Mouse (Mus musculus): ENCODE data around the gene Fam83d. TPM values are rescaled to one million over a fixed set of nuclear protein-coding genes. Genes with fewer than 3 reads are reported as not detected.

Gene Fam83d
- polyA plus RNA-seq, 1 experiment from 2014 or later: 9.4 TPM

DNA sequence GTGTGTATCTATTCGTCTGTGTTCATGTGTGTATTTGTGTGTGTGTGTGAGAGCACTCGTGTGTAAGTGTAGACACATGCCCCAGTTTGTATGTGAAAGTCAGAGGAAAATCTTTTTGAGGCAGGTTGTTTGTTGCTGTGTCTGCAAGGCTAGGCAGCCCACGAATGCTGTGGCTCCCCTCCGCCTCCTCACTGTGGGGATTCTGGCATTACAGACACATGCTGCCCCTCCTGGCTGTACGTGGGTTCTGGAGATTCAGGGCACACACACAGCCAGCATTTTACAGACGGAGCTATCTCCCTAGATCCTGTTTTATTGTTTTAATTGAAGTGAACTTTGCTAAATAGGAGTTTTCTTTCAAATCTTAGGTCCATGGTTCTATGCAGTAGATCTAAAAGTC is 61.9 kb downstream of the Fam83d start:
- H3K27ac ChIP-seq (replicated peaks): no peak overlapping the region
- peaks cover 74% of the 10 kb centered on the region for H3K36me3 ChIP-seq
- no peaks in the 10 kb centered on the region for H3K27me3 ChIP-seq
- no peak for ATAC-seq (ENCODE audit: low read depth)
- 78% methylated on average over 6 of the region's 6 CpGs for WGBS
- no peaks in the 10 kb centered on the region for H3K9me3 ChIP-seq
- no peak overlapping the region for H3K9ac ChIP-seq
- H3K4me3 ChIP-seq: no peak overlapping the region
- peaks cover 12% of the 10 kb centered on the region; the same call in 1 of the 2 replicates for H3K4me1 ChIP-seq (replicated peaks)
- H3K4me2 ChIP-seq: no peak overlapping the region

DNA sequence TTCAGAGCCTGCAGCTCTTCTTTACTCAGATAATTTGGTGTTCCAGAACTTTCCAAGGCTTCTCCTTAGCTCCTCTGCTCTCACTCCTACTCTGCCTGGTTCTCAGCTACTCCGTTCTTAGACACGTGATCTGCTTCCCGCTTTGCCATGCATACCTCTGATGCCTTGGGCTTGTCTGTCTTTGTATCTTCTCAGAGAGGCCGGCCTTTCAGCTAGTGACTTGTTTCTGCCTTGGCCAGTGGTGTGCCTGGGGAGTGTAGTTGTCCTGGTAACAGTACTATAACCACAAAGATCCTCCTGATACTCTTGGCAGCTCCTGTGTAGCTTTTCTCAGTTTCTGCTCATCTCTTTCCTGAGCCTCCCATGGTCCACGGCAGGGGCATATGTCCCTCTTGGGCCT is 65.3 kb downstream of the Fam83d start:
- 0 out of 2 replicates have a peak overlapping the region, but pooled peaks have one; percentile 33 for H3K27ac ChIP-seq (replicated peaks)
- no peaks in the 10 kb centered on the region for H3K9me3 ChIP-seq
- H3K27me3 ChIP-seq: no peaks in the 10 kb centered on the region
- H3K4me2 ChIP-seq: no peak overlapping the region
- no peak overlapping the region for H3K4me3 ChIP-seq
- peaks cover 83% of the 10 kb centered on the region for H3K36me3 ChIP-seq
- 65% methylated on average over 5 of the region's 5 CpGs for WGBS
- H3K9ac ChIP-seq: 0 out of 2 replicates have a peak overlapping the region, but pooled peaks have one; percentile 8
- H3K4me1 ChIP-seq (replicated peaks): peaks cover 12% of the 10 kb centered on the region; the same call in 1 of the 2 replicates
- ATAC-seq (ENCODE audit: low read depth): peak; percentile 59; the same call in 1 of the 2 replicates

DNA sequence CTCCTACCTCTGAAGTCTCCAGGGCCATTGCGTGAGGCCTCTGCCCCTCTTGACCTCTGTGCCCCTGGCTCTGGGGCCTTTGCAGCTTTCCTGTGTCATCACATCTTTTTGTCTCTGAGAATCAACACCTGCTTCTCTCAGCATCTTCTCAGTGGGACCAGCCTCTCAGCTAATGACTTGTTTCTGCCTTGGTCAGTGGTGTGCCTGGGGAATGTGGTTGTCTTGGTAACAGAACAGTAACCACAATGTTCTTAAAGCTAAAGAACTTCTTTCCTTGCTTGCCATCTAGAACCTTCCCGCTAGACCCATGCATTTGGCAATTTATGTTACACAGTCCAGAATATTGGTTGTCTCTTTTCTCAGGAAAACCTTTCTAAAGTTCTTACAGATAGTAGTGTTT is 65.8 kb downstream of the Fam83d start:
- 66% methylated on average over 2 of the region's 2 CpGs for WGBS
- Histone ChIP-seq H3K4me2 (no peak overlapping the region), H3K27me3 (no peaks in the 10 kb centered on the region), H3K36me3 (peaks cover 79% of the 10 kb centered on the region), H3K9ac (0 out of 2 replicates have a peak overlapping the region, but pooled peaks have one; percentile 8), H3K4me1 (replicated peaks) (peaks cover 12% of the 10 kb centered on the region; the same call in 1 of the 2 replicates), H3K9me3 (no peaks in the 10 kb centered on the region), H3K27ac (replicated peaks) (0 out of 2 replicates have a peak overlapping the region, but pooled peaks have one; percentile 33), H3K4me3 (no peak overlapping the region)
- ATAC-seq (ENCODE audit: low read depth): no peak

Small RNA genes lying within 50 kb of the gene (microRNA-seq; reads per million reads assigned to microRNA genes)
- not detected for gene Gm26141

Other genes starting within 250 kb of the Fam83d start
- 6.2 and 7.4 TPM in 2 replicates for gene Slc32a1, start 157.3 kb upstream of the Fam83d start, polyA plus RNA-seq (2015; fragmentation: Nextera tagmentation; extraction: Ambion mirVana)
- gene Actr5, start 143.2 kb upstream of the Fam83d start, polyA plus RNA-seq (2015; fragmentation: Nextera tagmentation; extraction: Ambion mirVana): 10.5 and 11.1 TPM in 2 replicates
- 9.8 and 9.9 TPM in 2 replicates for gene Ppp1r16b, start 102.7 kb upstream of the Fam83d start, polyA plus RNA-seq (2015; fragmentation: Nextera tagmentation; extraction: Ambion mirVana)
- gene Dhx35, start 26.7 kb downstream of the Fam83d start, polyA plus RNA-seq (2015; fragmentation: Nextera tagmentation; extraction: Ambion mirVana): 13.1 and 13.4 TPM in 2 replicates

Measured in neural tube, embryonic 13.5 days (tissue).